Mouse (Mus musculus): Measurements from ENCODE around the gene Cryz. TPM values are rescaled to one million over a fixed set of nuclear protein-coding genes. Genes with fewer than 3 reads are reported as not detected.

The Cryz gene
- polyA plus RNA-seq (2015; fragmentation: Nextera tagmentation; extraction: Ambion mirVana) = 5.2 and 5.5 TPM in 2 replicates

DNA sequence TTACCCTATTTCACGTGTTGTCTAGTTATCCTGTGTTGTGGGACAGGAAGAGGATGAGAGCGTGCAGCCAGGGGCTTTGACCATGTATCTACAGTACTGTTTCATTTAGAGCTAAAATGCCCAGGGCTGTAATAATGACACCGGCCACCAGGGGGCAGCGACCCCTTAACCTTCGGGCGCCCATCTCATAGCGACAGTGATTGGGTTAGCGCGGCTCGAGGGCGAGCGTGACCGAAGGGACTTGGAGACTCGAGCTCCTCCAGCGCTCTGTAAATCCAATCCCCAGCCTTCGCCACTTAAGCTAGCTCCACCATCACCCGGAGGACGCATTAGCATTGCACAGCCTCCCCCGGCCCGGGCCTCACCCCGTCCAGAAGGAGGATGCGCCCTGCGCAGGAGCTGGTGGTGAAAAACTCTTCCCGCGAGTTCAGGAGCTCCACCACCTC, at the start of gene Cryz:
TSS of gene Cryz (plus strand) at position 224 of the 446 bp plus-strand sequence.

GRCm38 (mm10) chr3:154596934-154597554, 533 bp downstream of the Cryz start, which contains the start of gene Tyw3:
Gene Tyw3, minus strand, starts transcription at chr3:154597104.

DNA sequence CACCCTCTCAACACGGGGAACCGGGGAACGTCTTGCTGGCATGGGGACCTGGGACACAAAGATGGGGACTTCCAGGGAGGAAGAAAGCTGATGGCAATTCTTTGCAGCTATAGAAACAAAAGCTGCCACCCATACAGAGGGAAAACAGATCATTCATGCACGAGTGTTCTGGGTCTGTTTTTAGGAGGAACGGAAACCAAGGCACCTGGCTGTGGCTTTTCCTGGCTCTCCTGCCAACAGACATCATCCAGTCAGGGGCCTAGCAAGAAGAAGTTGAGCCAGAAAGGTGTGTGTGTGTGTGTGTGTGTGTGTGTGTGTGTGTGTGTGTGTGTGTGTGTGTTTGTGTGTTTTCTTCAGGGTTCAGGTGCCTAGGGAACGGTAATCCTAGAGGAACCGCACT, 67.0 kb downstream of the Cryz start, which contains the start of gene Erich3:
TSS of gene Erich3 (plus strand) at position 315 of the 400 bp plus-strand sequence.

Other genes with a start within 250 kb of the Cryz start
- gene Tyw3, start 393 bp downstream of the Cryz start, polyA plus RNA-seq (2015; fragmentation: Nextera tagmentation; extraction: Ambion mirVana) = 5.0 and 5.2 TPM in 2 replicates
- gene Erich3, start 67.1 kb downstream of the Cryz start, polyA plus RNA-seq (2015; fragmentation: Nextera tagmentation; extraction: Ambion mirVana) = not detected in 2 replicates

Data from urinary bladder, postnatal 0 days (tissue).